Mouse (Mus musculus): ENCODE data around the gene Rps13.
A peak's percentile ranks its signal among the peaks of the same experiment; 100 is the strongest.

Gene Rps13

DNA sequence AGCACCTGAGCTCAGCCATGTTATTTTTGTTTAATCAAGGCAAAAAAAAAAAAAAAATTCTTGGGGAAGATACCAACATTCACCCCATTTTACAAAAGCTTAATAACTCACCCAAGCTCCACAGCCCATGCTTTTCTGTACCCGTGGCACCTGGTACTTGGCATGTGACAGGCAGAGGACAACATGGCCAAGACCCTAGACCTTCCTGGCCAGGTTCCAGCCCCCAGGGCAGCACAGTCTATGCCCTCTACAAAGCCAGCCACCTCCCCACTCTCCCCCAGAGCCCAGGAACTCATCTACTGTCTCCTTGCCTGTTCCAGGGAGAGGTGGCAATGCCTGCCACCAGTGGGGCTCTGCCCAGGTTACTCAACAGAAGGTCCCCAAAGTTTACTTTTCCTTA is 43.4 kb downstream of the Rps13 start:
- no peak for DNase-seq

DNA sequence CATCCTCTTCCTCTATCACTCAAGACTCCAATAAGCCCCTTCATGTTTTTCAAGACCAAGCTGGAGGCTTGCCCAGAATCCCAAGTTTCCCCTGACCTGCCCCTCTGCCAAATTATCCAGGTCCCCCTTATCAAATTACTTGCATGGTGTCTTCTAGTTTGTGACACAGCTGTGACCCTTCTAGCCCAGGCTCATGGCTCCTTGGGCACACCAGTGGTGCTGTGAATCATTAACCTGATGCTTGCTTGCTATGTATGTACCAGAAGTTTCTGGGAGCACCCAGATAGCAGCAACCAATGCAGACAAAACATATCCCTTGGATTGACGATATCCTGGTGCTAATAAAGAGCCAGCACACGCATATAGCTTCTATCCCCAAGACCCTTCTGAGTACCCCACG is 45.0 kb downstream of the Rps13 start:
- no peak for DNase-seq

DNA sequence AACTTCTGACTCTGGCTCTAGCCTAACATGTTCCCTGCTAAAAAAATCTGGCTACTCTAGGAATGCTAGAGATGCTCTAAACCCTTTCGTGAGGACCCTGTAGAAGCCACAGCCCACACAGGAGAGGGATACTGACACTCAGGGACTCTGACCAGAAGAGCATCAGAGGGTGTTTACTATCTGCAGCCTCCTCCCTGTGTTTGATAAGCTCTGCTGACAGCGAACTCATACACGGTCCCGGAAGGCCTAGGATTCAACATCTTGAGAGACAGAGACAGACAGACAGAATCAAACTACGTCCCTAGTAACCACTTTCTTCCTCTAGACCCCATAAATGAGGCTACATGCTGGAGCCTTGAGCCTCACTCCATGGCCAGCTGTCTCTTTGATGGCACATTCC is 46.0 kb downstream of the Rps13 start:
- no peak for DNase-seq

DNA sequence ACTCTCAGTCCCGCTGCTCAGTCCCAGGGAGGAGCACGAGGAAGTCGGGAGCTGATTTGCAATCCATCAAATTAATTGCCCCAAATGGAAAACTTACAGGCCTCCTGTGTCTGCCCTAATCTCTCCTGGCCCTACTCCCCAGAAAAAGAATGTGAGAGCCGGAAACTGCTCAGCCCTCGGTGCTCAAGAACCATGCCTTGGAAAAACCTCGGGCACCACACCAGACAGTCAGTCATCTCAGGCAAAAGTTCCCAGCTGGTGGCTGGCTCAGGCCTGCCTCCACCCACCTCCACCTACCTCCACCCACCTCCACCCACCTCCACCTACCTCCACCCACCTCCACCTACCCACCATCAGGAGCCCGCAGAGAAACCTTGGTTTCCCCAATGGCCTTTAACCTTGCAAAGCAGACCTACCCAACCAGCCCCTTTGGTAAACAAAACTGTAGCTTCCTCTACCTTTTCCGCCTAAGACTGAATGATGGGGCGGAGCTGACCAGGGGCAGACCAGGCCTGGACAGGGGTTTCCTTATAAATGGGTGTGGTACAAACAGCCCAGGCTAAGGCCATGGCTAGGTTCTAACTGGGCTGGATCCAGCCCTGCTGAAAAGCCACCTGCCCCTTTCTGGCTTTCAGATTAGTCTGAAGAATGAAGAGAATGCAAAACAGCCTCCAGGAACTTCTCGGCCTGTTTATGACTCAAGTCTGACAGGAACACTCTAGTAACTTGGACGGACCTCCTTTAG is 47.2 kb downstream of the Rps13 start:
- DNase-seq, result no peak

DNA sequence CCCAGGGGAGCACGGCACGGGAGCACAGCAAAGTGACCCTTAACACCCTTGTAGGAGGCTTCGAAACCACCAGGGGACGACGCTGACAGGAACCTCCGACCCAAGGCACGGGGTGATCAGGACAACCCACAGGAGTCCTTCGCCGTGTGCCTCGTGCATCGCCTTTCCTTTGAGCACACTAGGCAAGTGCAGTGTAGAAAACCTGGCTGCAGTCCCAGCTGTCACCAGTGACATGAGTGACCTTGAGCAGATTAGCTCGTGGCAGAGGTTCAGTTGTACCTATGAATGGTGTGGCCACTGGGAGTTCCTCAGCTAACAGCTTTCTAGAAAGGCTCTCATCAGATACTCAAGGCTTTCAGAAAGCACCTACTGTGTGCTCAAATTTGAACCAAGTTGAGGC is 47.8 kb downstream of the Rps13 start:
- no peak for DNase-seq

DNA sequence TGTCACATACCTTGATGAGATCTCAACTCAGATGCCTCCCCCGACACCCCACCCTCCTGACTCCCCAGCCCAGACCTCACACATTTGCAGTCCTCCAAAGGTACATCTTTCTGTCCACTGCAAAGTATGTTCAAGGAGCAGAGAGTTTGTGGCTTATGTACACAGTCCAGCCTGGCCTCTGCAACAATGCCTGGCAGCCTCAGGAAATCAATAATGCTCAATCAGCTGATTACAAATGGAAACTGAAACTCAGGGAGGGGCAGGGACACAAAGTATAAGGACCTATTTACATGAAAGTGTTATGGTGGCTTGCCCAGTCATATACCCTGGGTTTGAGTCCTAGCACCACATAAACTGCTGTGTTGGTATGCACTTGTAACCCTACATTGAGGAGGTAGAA is 48.8 kb downstream of the Rps13 start:
- no peak for DNase-seq

DNA sequence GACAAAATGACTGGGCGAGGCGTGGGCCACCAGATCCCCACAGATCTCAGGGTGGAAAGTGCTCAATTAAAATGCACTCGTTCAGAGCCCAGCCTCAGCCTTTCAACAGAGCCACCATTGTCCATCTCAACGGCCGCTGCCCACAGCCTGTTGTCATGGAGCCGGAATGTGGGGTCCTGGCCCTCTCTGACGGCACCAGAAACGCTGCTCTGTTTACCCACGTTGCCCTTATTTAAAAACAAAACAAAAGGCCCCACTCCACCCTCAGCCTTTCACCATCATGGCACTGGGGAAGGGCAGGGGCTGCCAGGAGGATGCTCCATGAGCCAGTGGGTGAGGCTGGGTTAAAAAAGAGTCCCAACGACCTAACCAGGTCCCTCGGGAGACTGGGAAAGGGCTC is 51.2 kb downstream of the Rps13 start:
- DNase-seq, result peak; percentile 33

Measured in cerebellum, adult 11-12 months (tissue).